Mouse (Mus musculus) CD8-positive naive resting alpha-beta T cell, adult 57 days (primary cell): ENCODE data around the gene Olfr667. TPM values are rescaled to one million over a fixed set of nuclear protein-coding genes. Genes with fewer than 3 reads are reported as not detected.

ENCODE experiments used
- total RNA-seq: library from RNA; stranded (reverse); gene quantifications from one replicate; pipeline ENCODE4 v1.2.4, GENCODE M21; 2023

The Olfr667 gene
- not detected for total RNA-seq

GRCm38 (mm10) chr7:104921382-104921781 is at the start of gene Olfr667:
Gene Olfr667, minus strand, starts transcription at chr7:104921482.

GRCm38 (mm10) chr7:104962520-104962919 is 41.2 kb upstream of the Olfr667 start, which contains the start of gene Olfr670:
Gene Olfr670, minus strand, starts transcription at chr7:104962620.

GRCm38 (mm10) chr7:104933940-104934339 is 12.7 kb upstream of the Olfr667 start, which contains the start of gene Olfr669:
Gene Olfr669, plus strand, starts transcription at chr7:104934240.

GRCm38 (mm10) chr7:104927957-104928356 is 6.7 kb upstream of the Olfr667 start, which contains the start of gene Olfr668:
Gene Olfr668, minus strand, starts transcription at chr7:104928057.

GRCm38 (mm10) chr7:104895852-104896251 is 25.4 kb downstream of the Olfr667 start, which contains the start of gene Olfr666:
Gene Olfr666, minus strand, starts transcription at chr7:104895952.

GRCm38 (mm10) chr7:104877731-104878130 is 43.6 kb downstream of the Olfr667 start, which contains the start of gene Olfr665:
Gene Olfr665, plus strand, starts transcription at chr7:104878031.

Other genes starting within 250 kb of the Olfr667 start
- gene Olfr661, start 235.0 kb downstream of the Olfr667 start, total RNA-seq = not detected
- gene Usp17le, start 144.0 kb downstream of the Olfr667 start, total RNA-seq = not detected
- not detected for gene Usp17lb, start 78.9 kb downstream of the Olfr667 start, total RNA-seq
- gene Usp17la, start 64.5 kb downstream of the Olfr667 start, total RNA-seq = not detected
- not detected for gene Olfr665, start 43.5 kb downstream of the Olfr667 start, total RNA-seq
- not detected for gene Olfr666, start 25.5 kb downstream of the Olfr667 start, total RNA-seq
- not detected for gene Olfr668, start 6.6 kb upstream of the Olfr667 start, total RNA-seq
- not detected for gene Olfr669, start 12.8 kb upstream of the Olfr667 start, total RNA-seq
- not detected for gene Olfr670, start 41.1 kb upstream of the Olfr667 start, total RNA-seq
- gene Olfr671, start 57.6 kb upstream of the Olfr667 start, total RNA-seq = not detected
- gene Olfr672, start 80.5 kb upstream of the Olfr667 start, total RNA-seq = not detected
- not detected for gene Olfr675, start 107.0 kb upstream of the Olfr667 start, total RNA-seq
- not detected for gene Olfr676, start 111.2 kb upstream of the Olfr667 start, total RNA-seq
- gene Olfr677, start 129.9 kb upstream of the Olfr667 start, total RNA-seq = not detected
- not detected for gene Olfr678, start 143.0 kb upstream of the Olfr667 start, total RNA-seq
- not detected for gene Olfr679, start 159.7 kb upstream of the Olfr667 start, total RNA-seq
- gene Olfr680-ps1, start 171.3 kb upstream of the Olfr667 start, total RNA-seq = not detected
- gene Olfr681, start 195.4 kb upstream of the Olfr667 start, total RNA-seq = not detected
- gene Olfr683, start 225.5 kb upstream of the Olfr667 start, total RNA-seq = not detected
- not detected for gene Olfr684, start 242.2 kb upstream of the Olfr667 start, total RNA-seq